In the genomic region with DNA sequence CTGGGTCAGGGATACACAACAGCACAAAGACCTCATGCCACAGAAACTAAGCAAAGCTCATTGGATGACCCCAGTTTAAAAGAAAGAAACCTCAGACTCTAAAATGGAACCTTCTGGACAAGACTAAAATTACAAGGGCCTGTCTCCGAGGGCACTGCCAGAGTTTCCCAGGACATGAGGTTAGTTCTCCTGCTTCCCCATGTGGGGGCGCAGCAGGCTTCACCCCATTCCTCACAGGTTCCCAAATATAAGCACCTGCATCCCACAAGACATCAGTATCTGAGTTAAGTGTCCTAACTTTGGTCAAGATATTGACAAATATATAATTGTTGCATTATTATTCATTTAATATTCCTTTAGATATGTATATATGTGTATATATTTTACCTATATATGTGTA, we compare ENCODE assay signal across 24 mouse cellular contexts.
DNase-seq lines count a peak whose midpoint lies in the region; ATAC-seq and TF ChIP-seq lines count a peak whose summit lies in the region.
"Had no signal": no experiment of that assay in that cellular context is flagged by ENCODE, and none has a peak within 500 bp of the region (broad histone marks: within the 10 kb centered on the region; RNA-seq: fewer than 3 reads in every experiment).

No protein-coding gene starts in this region.

- TF ChIP-seq EP300 in MEL (IDR thresholded peaks at IDR 0.05; ENCODE audit: low read depth in 1 of 2, low read length in 2 of 2) = no peak

- peak; percentile 51 for TF ChIP-seq RAD21 in MEL (IDR thresholded peaks at IDR 0.05; ENCODE audit: low read depth, low read length)

- DNase-seq in kidney, adult 2 months = no peak
- no peak for DNase-seq in kidney, postnatal 14 days
- DNase-seq in lung, adult 2 months = no peak
- no peak for DNase-seq in lung, postnatal 14 days
- DNase-seq in MEL (ENCODE audit: low read depth, low spot score) = peak; percentile 32
- no peak for DNase-seq in forebrain, postnatal 0 days
- DNase-seq in frontal cortex, postnatal 10 days (ENCODE audit: low spot score in 2 of 2) = no peak
- DNase-seq: adrenal gland, postnatal 14 days; cerebellum, adult 11 months; cerebellum, adult 9-11 months; gastrocnemius, postnatal 25 days; kidney, adult 11 months; kidney, postnatal 10 days; layer of hippocampus, postnatal 36 days; retina, postnatal 1 day had no signal

- ATAC-seq in forebrain, postnatal 0 days = no peak
- ATAC-seq: forebrain, embryonic 16.5 days; hindbrain, postnatal 0 days; midbrain, embryonic 16.5 days had no signal

- no peaks in the 10 kb centered on the region for H3K9me3 ChIP-seq in MEL (replicated peaks; ENCODE audit: insufficient read depth, low read length)
- no peaks in the 10 kb centered on the region for H3K9me3 ChIP-seq in forebrain, postnatal 0 days (ENCODE audit: low read length)
- H3K9me3 ChIP-seq: forebrain, embryonic 10.5 days; heart, embryonic 15.5 days; limb, embryonic 12.5 days; neural tube, embryonic 13.5 days had no signal

- H3K4me1 ChIP-seq in kidney, adult 2 months (ENCODE audit: control insufficient read depth, insufficient read depth, low read length) = peaks cover 3% of the 10 kb centered on the region; the same call in 1 of the 2 replicates
- peaks cover 6% of the 10 kb centered on the region for H3K4me1 ChIP-seq in lung, adult 2 months (ENCODE audit: control insufficient read depth, insufficient read depth, low read length)
- peaks cover 0 to 7% of the 10 kb centered on the region in 2 experiments; a peak in 2 of 4 replicates for H3K4me1 ChIP-seq in MEL (ENCODE audit: control insufficient read depth in 1 of 2, insufficient read depth in 2 of 2, low read length in 2 of 2)
- 0 out of 2 replicates have a peak, but pooled peaks cover 4% of the 10 kb centered on the region for H3K4me1 ChIP-seq in forebrain, postnatal 0 days (ENCODE audit: insufficient read depth)
- H3K4me1 ChIP-seq: limb, embryonic 12.5 days had no signal

- no peak for TF ChIP-seq POLR2A in kidney, adult 2 months (IDR thresholded peaks at IDR 0.05; ENCODE audit: low read depth, low read length)
- no peak for TF ChIP-seq POLR2A in lung, adult 2 months (IDR thresholded peaks at IDR 0.05; ENCODE audit: borderline replicate concordance, extremely low read depth, low read depth, low read length)
- no peak for TF ChIP-seq POLR2A in MEL (IDR thresholded peaks at IDR 0.05; ENCODE audit: control insufficient read depth in 1 of 2, insufficient read depth in 1 of 2, low read depth in 1 of 2, low read length in 2 of 2, poor library complexity in 1 of 2)

- TF ChIP-seq CTCF in kidney, adult 2 months (conservative IDR thresholded peaks at IDR 0.05; ENCODE audit: insufficient read depth, insufficient read length, low read depth, low read length) = peak; percentile 22; the same call in 1 of the 2 replicates
- TF ChIP-seq CTCF in lung, adult 2 months (IDR thresholded peaks at IDR 0.05; ENCODE audit: insufficient read depth, low read length) = peak; percentile 24; the same call in 1 of the 2 replicates
- TF ChIP-seq CTCF in MEL (IDR thresholded peaks at IDR 0.05 in 2 of 3, conservative IDR thresholded peaks at IDR 0.05 in 1 of 3; ENCODE audit: control insufficient read depth in 1 of 3, insufficient read depth in 1 of 3, low read depth in 2 of 3, low read length in 3 of 3, poor library complexity in 1 of 3, severe bottlenecking in 1 of 3) = peak; percentile 21 to 57 (median 56); a peak in 5 of 6 replicates
- TF ChIP-seq CTCF in forebrain, postnatal 0 days (IDR thresholded peaks at IDR 0.05; ENCODE audit: low read depth) = no peak

- H3K27ac ChIP-seq in kidney, adult 2 months (ENCODE audit: insufficient read depth, low read depth, low read length) = no peak overlapping the region
- H3K27ac ChIP-seq in MEL (ENCODE audit: control insufficient read depth, low read depth, low read length) = no peak overlapping the region
- H3K27ac ChIP-seq in macrophage = peak overlapping the region; percentile 37; the same call in 1 of the 2 replicates
- H3K27ac ChIP-seq in forebrain, postnatal 0 days (ENCODE audit: low read depth, low read length) = no peak overlapping the region
- H3K27ac ChIP-seq: forebrain, embryonic 10.5 days; hindbrain, postnatal 0 days; limb, embryonic 12.5 days; neural tube, embryonic 13.5 days had no signal

- H3K27me3 ChIP-seq in kidney, adult 2 months (replicated peaks; ENCODE audit: control insufficient read depth, insufficient read depth, low read length) = no peaks in the 10 kb centered on the region
- no peaks in the 10 kb centered on the region for H3K27me3 ChIP-seq in MEL (ENCODE audit: control insufficient read depth in 1 of 2, insufficient read depth in 2 of 2, low read length in 2 of 2)
- no peaks in the 10 kb centered on the region for H3K27me3 ChIP-seq in forebrain, postnatal 0 days (ENCODE audit: insufficient read depth, low read length)
- H3K27me3 ChIP-seq: heart, embryonic 15.5 days; limb, embryonic 12.5 days; neural tube, embryonic 13.5 days had no signal

- 86% methylated on average over 2 of the region's 2 CpGs for WGBS in kidney, adult 2 months
- 82% methylated on average over 2 of the region's 2 CpGs for WGBS in lung, adult 2 months
- WGBS in macrophage (ENCODE audit: missing documents) = 100% methylated on average over 2 of the region's 2 CpGs
- WGBS in forebrain, postnatal 0 days = 89% methylated on average over 2 of the region's 2 CpGs

- no peaks in the 10 kb centered on the region for H3K36me3 ChIP-seq in kidney, adult 2 months (ENCODE audit: control insufficient read depth, insufficient read depth, low read length)
- H3K36me3 ChIP-seq in MEL (ENCODE audit: control insufficient read depth in 1 of 2, insufficient read depth in 2 of 2, low read length in 2 of 2) (peaks cover 0 to 6% of the 10 kb centered on the region in 2 experiments; a peak in 2 of 4 replicates), macrophage (ENCODE audit: inconsistent target) (no peaks in the 10 kb centered on the region)
- no peaks in the 10 kb centered on the region for H3K36me3 ChIP-seq in forebrain, postnatal 0 days (ENCODE audit: insufficient read depth)
- H3K36me3 ChIP-seq: forebrain, embryonic 10.5 days; heart, embryonic 15.5 days; limb, embryonic 12.5 days; neural tube, embryonic 13.5 days had no signal

- H3K4me3 ChIP-seq in kidney, adult 2 months (ENCODE audit: insufficient read depth, low read depth, low read length) = no peak overlapping the region
- no peak overlapping the region for H3K4me3 ChIP-seq in lung, adult 2 months (replicated peaks; ENCODE audit: extremely low read depth, low read depth, low read length)
- H3K4me3 ChIP-seq in MEL (ENCODE audit: control insufficient read depth in 1 of 2, insufficient read depth in 1 of 2, low read depth in 2 of 2, low read length in 2 of 2) (no peak overlapping the region), macrophage (ENCODE audit: inconsistent target) (no peak overlapping the region)
- H3K4me3 ChIP-seq in forebrain, postnatal 0 days (ENCODE audit: low read depth, low read length) = no peak overlapping the region
- H3K4me3 ChIP-seq: forebrain, embryonic 10.5 days; heart, embryonic 15.5 days; limb, embryonic 12.5 days; myocyte; neural tube, embryonic 13.5 days had no signal

- no peaks in the 10 kb centered on the region for H3K79me2 ChIP-seq in MEL (ENCODE audit: control insufficient read depth, insufficient read depth, low read length, poor library complexity)
- H3K79me2 ChIP-seq in macrophage (ENCODE audit: inconsistent target) = no peaks in the 10 kb centered on the region

- no peak overlapping the region for H3K4me2 ChIP-seq in forebrain, postnatal 0 days (ENCODE audit: low read depth)
- H3K4me2 ChIP-seq: heart, embryonic 15.5 days; limb, embryonic 12.5 days; neural tube, embryonic 13.5 days had no signal

- no peak overlapping the region for H3K9ac ChIP-seq in MEL (ENCODE audit: control insufficient read depth, low read depth, low read length, poor library complexity, severe bottlenecking)
- no peak overlapping the region for H3K9ac ChIP-seq in forebrain, postnatal 0 days
- H3K9ac ChIP-seq: heart, embryonic 15.5 days; limb, embryonic 12.5 days; neural tube, embryonic 13.5 days had no signal

TF ChIP-seq in MEL, 35 proteins besides CTCF, POLR2A, EP300 and RAD21:
- TF ChIP-seq ZC3H11A (IDR thresholded peaks at IDR 0.05; ENCODE audit: low read depth, low read length) = peak; percentile 36; the same call in 1 of the 2 replicates
- TF ChIP-seq TBP (IDR thresholded peaks at IDR 0.05; ENCODE audit: low read depth, low read length) = no peak
- TF ChIP-seq SMC3 (IDR thresholded peaks at IDR 0.05; ENCODE audit: low read depth, low read length) = peak; percentile 65
- TF ChIP-seq ELF1 (IDR thresholded peaks at IDR 0.05; ENCODE audit: low read depth, low read length) = no peak
